Mouse (Mus musculus) forebrain, embryonic 14.5 days (tissue): ENCODE data around the gene Chrnd. TPM values are rescaled to one million over a fixed set of nuclear protein-coding genes. Genes with fewer than 3 reads are reported as not detected.

Experiments used
- ATAC-seq: fragments of 200-750 bp; cut with Nextera tagmentation; 2 replicates; pipeline ENCODE4 v1.8.0; 2017; ENCODE audit warnings: mild to moderate bottlenecking, moderate library complexity
- DNase-seq: peaks from one replicate; pipeline ENCODE4 v3.0.0-alpha.2; 2015; ENCODE audit warnings: low spot score
- H3K27ac ChIP-seq: fragments of 300-500 bp; sonication (generic); 2 replicates; pipeline ENCODE4 v1.5.1; 2014; ENCODE audit warnings: low read depth, mild to moderate bottlenecking, control low read depth, low read length, moderate library complexity
- H3K27me3 ChIP-seq: fragments of 300-500 bp; sonication (generic); replicated peaks from 2 replicates; pipeline ENCODE4 v1.6.1; 2014; ENCODE audit warnings: low read length, control low read depth, mixed read lengths; ENCODE audit not compliant: control insufficient read depth, insufficient read depth
- H3K36me3 ChIP-seq: fragments of 300-500 bp; sonication (generic); 2 replicates; pipeline ENCODE4 v1.6.1; 2014; ENCODE audit warnings: low read length, control low read depth; ENCODE audit not compliant: control insufficient read depth, insufficient read depth
- H3K4me1 ChIP-seq: fragments of 300-500 bp; sonication (generic); 2 replicates; pipeline ENCODE4 v1.6.1; 2014; ENCODE audit warnings: antibody characterized with exemption, low read length, control low read depth; ENCODE audit not compliant: control insufficient read depth, insufficient read depth
- H3K4me2 ChIP-seq: fragments of 300-500 bp; sonication (generic); 2 replicates; pipeline ENCODE4 v1.6.1; 2014; ENCODE audit warnings: mild to moderate bottlenecking, control low read depth, low read length
- H3K4me3 ChIP-seq: fragments of 300-500 bp; sonication (generic); 2 replicates; pipeline ENCODE4 v1.5.1; 2014; ENCODE audit warnings: low read depth, low read length, control low read depth
- H3K9ac ChIP-seq: fragments of 300-500 bp; sonication (generic); 2 replicates; pipeline ENCODE4 v1.6.1; 2014; ENCODE audit warnings: mild to moderate bottlenecking, low read length, control low read depth, moderate library complexity
- H3K9me3 ChIP-seq: fragments of 300-500 bp; sonication (generic); replicated peaks from 2 replicates; pipeline ENCODE4 v1.6.1; 2016; ENCODE audit warnings: low read length, control low read depth, mixed read lengths; ENCODE audit not compliant: control insufficient read depth
- WGBS: fragments of 180-500 bp; shearing (Covaris S2); extraction: QIAGEN DNeasy Blood & Tissue Kit; methylation state at CpG from one replicate; pipeline ENCODE4 v1.1.7; 2014; 5-methylcytosine and 5-hydroxymethylcytosine counted together
- polyA plus RNA-seq: library from polyadenylated mRNA; unstranded; fragments of >200 nt; fragmentation: Nextera tagmentation; extraction: Ambion mirVana; gene quantifications from 2 replicates; pipeline ENCODE4 v1.2.1, GENCODE M21; 2014

The Chrnd gene
- not detected in 2 replicates for polyA plus RNA-seq

DNA sequence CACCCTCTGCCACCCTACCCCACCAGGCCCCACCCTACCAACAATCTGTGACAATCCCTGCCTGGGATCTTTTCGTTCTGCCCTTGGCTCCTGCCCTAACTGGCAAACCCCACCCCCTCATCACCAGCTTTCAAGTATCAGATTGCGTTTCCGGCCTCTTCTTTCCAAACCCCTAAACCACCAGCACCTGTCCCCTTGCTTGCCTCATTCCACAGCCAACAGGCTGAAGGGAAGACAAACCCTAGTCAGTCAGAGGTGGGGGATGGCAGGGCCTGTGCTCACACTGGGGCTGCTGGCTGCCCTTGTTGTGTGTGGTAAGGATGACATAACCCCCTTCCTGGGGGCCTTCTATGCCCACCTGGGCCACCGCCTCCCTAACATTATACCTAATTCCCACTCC is at the start of gene Chrnd:
Gene Chrnd (plus strand): TSS at position 179 of the 400 bp plus-strand sequence.
- no peak within 1 kb of the TSS for H3K27ac ChIP-seq
- no peaks in the 10 kb centered on the region for H3K4me1 ChIP-seq
- H3K9ac ChIP-seq = no peak within 1 kb of the TSS
- H3K4me2 ChIP-seq = no peak within 1 kb of the TSS
- no peaks in the 10 kb centered on the region for H3K9me3 ChIP-seq
- H3K27me3 ChIP-seq = peaks cover 16% of the 10 kb centered on the region
- ATAC-seq (no peak), DNase-seq (no peak)
- WGBS = 37% methylated on average over 4 of the region's 4 CpGs
- no peaks in the 10 kb centered on the region for H3K36me3 ChIP-seq
- no peak within 1 kb of the TSS for H3K4me3 ChIP-seq

DNA sequence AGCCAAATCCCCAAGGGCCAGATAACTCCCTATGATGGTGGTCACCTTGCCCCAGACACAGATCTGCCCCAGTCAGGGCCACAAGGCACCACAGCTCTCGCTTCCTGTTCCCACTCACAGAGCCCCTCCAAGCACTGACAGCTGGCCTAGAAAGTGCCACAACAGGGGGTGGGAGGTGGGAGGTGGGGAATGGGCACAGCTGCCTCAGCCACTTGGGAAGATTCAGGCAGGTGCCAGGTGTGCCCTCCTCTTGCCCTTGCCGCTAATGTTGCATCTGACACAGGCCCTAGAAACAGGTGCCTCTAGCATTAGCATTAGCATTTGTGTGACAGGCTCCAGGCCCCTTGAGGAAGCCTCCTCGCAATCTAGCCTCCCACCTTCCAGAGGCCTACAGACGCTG is 48.9 kb upstream of the Chrnd start:
- no peak for ATAC-seq
- Histone ChIP-seq H3K36me3 (no peaks in the 10 kb centered on the region), H3K9me3 (no peaks in the 10 kb centered on the region), H3K9ac (no peak overlapping the region), H3K4me2 (no peak overlapping the region), H3K27me3 (no peaks in the 10 kb centered on the region), H3K27ac (no peak overlapping the region), H3K4me3 (no peak overlapping the region), H3K4me1 (no peaks in the 10 kb centered on the region)
- 78% methylated on average over 4 of the region's 4 CpGs for WGBS
- DNase-seq = no peak

DNA sequence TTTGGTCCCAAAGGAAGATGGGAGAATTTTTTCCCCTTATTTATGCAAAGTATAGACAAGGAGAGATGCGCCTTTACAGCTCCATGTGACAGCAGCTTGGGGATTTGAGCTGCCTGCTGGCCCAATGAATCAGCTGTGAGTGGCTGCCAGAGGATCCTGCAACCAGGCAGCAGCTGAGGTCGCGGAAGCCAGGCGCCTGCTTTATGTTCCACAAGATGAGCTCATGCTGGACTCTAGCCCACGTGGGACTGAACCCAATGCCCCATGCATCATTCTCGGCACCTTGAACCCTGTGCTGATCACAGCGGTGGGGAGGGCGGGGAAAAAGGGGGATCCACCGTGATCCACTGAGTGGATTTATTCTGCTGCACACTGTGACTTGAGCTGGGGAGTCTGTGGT is 48.0 kb upstream of the Chrnd start:
- H3K4me1 ChIP-seq = no peaks in the 10 kb centered on the region
- no peak overlapping the region for H3K4me3 ChIP-seq
- no peak overlapping the region for H3K9ac ChIP-seq
- peak; percentile 52; the same call in 1 of the 2 replicates for ATAC-seq
- no peaks in the 10 kb centered on the region for H3K9me3 ChIP-seq
- H3K4me2 ChIP-seq = no peak overlapping the region
- no peak overlapping the region for H3K27ac ChIP-seq
- DNase-seq = peak; percentile 60
- H3K36me3 ChIP-seq = no peaks in the 10 kb centered on the region
- WGBS = 62% methylated on average over 9 of the region's 9 CpGs
- H3K27me3 ChIP-seq = no peaks in the 10 kb centered on the region

DNA sequence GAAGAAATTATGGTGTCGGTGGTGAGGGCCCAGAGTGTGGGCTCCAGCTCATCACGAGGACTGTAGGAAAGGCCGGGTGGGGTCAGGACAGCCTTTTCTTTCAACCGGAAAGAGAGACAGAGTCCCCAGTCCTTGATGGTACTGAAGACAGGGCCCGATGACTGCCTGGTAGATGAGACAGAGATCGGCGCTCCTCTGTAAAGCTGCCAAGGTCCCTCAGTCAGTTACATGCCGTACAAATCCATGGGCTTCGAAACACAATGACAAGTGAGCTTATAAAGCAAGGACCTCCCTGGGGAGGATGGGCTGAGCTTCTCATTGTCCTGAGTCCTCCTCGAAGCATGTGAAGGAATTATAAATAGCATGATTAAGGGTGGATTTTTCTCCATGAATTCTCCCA is 47.3 kb upstream of the Chrnd start:
- Histone ChIP-seq H3K4me1 (no peaks in the 10 kb centered on the region), H3K27me3 (no peaks in the 10 kb centered on the region), H3K4me3 (no peak overlapping the region), H3K36me3 (no peaks in the 10 kb centered on the region), H3K9me3 (no peaks in the 10 kb centered on the region), H3K4me2 (no peak overlapping the region), H3K9ac (0 out of 2 replicates have a peak overlapping the region, but pooled peaks have one; percentile 8), H3K27ac (no peak overlapping the region)
- DNase-seq (no peak), ATAC-seq (no peak)
- 69% methylated on average over 10 of the region's 10 CpGs for WGBS

DNA sequence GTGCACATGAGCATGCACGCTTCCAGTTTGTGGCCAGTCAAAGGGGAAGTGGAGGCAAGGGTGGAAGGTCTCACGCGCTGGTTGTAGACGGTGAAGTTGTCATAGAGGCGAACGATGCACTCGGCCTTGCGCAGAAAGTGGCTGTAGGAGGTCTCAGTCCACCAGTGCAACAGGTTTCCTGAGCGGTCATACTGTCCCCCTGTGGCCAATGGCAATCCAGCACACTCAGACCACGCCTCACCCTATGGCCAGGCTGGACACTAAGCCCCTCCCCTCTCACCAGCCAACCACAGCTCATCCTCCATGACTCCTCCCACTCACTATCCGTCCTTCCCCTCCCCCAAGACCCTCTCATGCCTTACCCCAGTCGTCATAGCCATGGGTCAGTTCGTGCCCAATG is 41.0 kb upstream of the Chrnd start:
- WGBS = 37% methylated on average over 13 of the region's 13 CpGs
- no peak overlapping the region for H3K4me3 ChIP-seq
- no peak overlapping the region for H3K4me2 ChIP-seq
- H3K9ac ChIP-seq = no peak overlapping the region
- DNase-seq (no peak), ATAC-seq (no peak)
- peaks cover 33% of the 10 kb centered on the region for H3K27me3 ChIP-seq
- no peaks in the 10 kb centered on the region for H3K36me3 ChIP-seq
- H3K9me3 ChIP-seq = no peaks in the 10 kb centered on the region
- H3K27ac ChIP-seq = no peak overlapping the region
- no peaks in the 10 kb centered on the region for H3K4me1 ChIP-seq

DNA sequence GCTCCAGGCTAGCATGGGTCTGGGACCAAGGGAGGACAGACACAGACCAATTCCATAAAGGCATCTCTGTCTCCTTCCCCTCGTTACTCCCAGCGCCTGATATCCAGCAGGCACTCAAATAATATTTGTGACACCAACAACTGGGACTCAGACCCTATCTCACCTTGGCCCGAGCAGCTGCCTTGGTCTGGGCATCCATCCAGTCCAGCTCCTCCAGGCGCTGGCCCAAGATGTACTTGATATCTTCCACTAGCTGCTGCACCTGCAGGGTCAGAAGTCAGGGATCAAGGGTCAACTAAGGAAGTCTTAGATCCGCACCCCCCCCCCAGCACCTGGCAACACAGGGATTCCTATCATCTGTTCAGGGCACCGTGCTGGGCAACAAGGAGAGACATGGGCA is 39.1 kb upstream of the Chrnd start:
- H3K9me3 ChIP-seq = no peaks in the 10 kb centered on the region
- no peak overlapping the region for H3K9ac ChIP-seq
- DNase-seq = no peak
- H3K4me1 ChIP-seq = no peaks in the 10 kb centered on the region
- no peak overlapping the region for H3K4me3 ChIP-seq
- H3K36me3 ChIP-seq = no peaks in the 10 kb centered on the region
- no peak for ATAC-seq
- whole genome bisulfite sequencing = 82% methylated on average over 6 of the region's 6 CpGs
- no peak overlapping the region for H3K27ac ChIP-seq
- peaks cover 51% of the 10 kb centered on the region for H3K27me3 ChIP-seq
- no peak overlapping the region for H3K4me2 ChIP-seq

DNA sequence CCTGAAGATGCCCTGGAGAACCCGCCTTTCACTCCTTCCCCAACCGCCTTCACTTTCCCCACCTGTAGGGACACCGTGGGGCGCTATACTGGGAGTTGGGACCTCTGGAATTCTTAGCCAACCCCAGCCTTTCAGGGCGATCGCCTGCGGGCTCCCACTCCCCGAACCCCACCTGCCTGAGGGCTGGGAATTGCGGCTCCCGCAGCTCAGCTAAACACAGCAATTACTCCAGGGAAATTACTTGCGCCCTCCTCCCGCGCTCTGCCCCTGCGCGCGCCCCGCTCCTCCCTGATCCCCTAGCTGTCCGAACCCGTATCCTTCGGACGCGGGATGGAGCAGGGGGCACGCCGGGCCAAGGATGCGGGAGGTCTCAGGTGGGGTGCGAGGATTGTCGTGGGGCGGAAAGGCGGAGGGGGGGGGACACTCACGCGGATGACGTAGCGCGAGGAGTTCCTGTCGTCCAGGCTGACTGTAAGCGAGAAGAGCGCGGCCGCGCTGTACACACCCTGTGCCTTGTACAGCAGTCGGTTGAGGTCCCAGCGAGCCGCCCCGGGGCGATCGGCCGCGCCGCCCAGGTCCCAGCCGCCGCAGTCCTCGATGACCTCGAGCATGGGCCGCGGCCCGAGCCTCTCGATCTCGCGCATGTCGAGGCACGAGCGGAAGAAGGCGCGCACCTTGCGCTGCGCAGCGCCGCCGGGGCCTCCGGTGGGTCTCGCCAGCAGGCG is 36.5 kb upstream of the Chrnd start:
- WGBS = under 1% methylated on average over 71 of the region's 72 CpGs
- Histone ChIP-seq H3K9ac (peak overlapping the region; percentile 69), H3K27ac (peak overlapping the region; percentile 18; the same call in 1 of the 2 replicates), H3K36me3 (no peaks in the 10 kb centered on the region), H3K27me3 (peaks cover 76% of the 10 kb centered on the region), H3K4me2 (peak overlapping the region; percentile 68), H3K4me3 (peak overlapping the region; percentile 42), H3K9me3 (no peaks in the 10 kb centered on the region), H3K4me1 (no peaks in the 10 kb centered on the region)
- DNase-seq (no peak), ATAC-seq (no peak)

DNA sequence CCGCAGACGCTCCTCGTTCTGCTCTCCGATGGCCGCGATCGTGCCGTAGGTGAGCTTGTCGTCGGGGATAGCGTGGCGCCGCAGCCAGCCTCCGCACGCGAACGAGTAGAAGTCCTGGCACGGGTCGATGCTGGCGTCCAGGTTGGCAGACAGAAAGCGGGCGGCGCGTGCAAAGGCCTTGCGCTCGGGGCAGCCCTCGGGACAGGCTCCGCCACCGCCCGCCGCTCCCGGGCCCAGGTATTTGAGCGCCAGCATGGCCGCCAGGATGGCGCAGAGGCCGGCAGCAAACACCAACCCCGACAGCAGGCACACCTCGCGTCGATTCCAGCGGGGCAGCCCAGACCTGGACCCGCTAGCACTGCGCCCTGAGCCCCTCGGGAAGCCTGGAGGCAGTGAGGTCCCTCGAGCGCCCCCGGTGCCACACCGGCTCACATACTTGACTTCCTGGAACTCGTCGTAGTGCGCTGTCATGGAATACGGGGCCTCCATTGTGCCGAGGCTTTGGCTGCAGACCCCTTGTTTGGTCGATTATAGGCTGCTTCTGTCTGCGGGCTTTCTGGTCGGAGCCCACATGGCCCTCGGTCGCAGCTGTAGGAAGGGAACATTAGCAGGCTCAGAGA is 35.8 kb upstream of the Chrnd start:
- no peaks in the 10 kb centered on the region for H3K36me3 ChIP-seq
- H3K4me1 ChIP-seq = no peaks in the 10 kb centered on the region
- peak overlapping the region; percentile 69 for H3K9ac ChIP-seq
- H3K9me3 ChIP-seq = no peaks in the 10 kb centered on the region
- H3K4me3 ChIP-seq = peak overlapping the region; percentile 42
- peak overlapping the region; percentile 18; the same call in 1 of the 2 replicates for H3K27ac ChIP-seq
- H3K4me2 ChIP-seq = peak overlapping the region; percentile 68
- WGBS = 2% methylated on average over 58 of the region's 58 CpGs
- DNase-seq (no peak), ATAC-seq (peak; percentile 16; the same call in 1 of the 2 replicates)
- peaks cover 76% of the 10 kb centered on the region for H3K27me3 ChIP-seq
